14 mouse cellular contexts compared by ENCODE assay signal in the genomic region with DNA sequence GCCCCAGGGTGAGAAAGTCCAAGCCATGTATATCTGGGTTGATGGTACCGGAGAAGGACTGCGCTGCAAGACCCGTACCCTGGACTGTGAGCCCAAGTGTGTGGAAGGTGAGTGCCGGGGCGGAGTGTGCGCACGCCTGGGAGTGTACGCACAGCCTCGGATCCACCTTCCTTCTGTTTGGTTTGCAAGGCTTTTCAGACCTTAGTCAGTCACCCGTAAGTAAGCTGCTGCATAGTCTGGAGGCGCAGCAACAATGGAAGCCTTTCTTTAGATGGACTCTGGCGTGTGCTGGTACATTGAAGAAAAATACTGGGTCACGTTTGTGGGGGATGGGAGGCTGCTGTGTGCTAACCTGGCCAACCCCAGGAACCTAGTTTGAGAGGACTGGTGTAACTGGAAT. TPM values are rescaled to one million over a fixed set of nuclear protein-coding genes. Genes with fewer than 3 reads are reported as not detected.
DNase-seq lines count a peak whose midpoint lies in the region; ATAC-seq and TF ChIP-seq lines count a peak whose summit lies in the region.
"Had no signal": no experiment of that assay in that cellular context is flagged by ENCODE, and none has a peak within 500 bp of the region (broad histone marks: within the 10 kb centered on the region; RNA-seq: fewer than 3 reads in every experiment).

No protein-coding gene starts in this region.

- peak overlapping the region; percentile 59 for H3K4me2 ChIP-seq in forebrain, embryonic 15.5 days (replicated peaks)
- H3K4me2 ChIP-seq in midbrain, embryonic 12.5 days (replicated peaks) = peak overlapping the region; percentile 28
- peak overlapping the region; percentile 72 for H3K4me2 ChIP-seq in stomach, postnatal 0 days (replicated peaks; ENCODE audit: low read depth)

- intact Hi-C loops in heart, postnatal 36 days (cut with DNase I) = no loop called here

- peak overlapping the region; percentile 23 for H3K4me3 ChIP-seq in testis, adult 2 months (ENCODE audit: control insufficient read depth, low read depth, low read length)
- H3K4me3 ChIP-seq in forebrain, embryonic 15.5 days = peak overlapping the region; percentile 15; the same call in 1 of the 2 replicates
- 0 out of 2 replicates have a peak overlapping the region, but pooled peaks have one; percentile 4 for H3K4me3 ChIP-seq in midbrain, embryonic 12.5 days
- H3K4me3 ChIP-seq in stomach, postnatal 0 days (ENCODE audit: low read depth, low read length) = peak overlapping the region; percentile 25

- WGBS in forebrain, embryonic 15.5 days = 22% methylated on average over 13 of the region's 13 CpGs
- WGBS in midbrain, embryonic 12.5 days = 50% methylated on average over 13 of the region's 13 CpGs
- WGBS in stomach, postnatal 0 days = 59% methylated on average over 13 of the region's 13 CpGs

- peaks cover 7% of the 10 kb centered on the region for H3K4me1 ChIP-seq in testis, adult 2 months (ENCODE audit: control insufficient read depth, insufficient read depth, low read length)
- peaks cover 36% of the 10 kb centered on the region for H3K4me1 ChIP-seq in forebrain, embryonic 15.5 days
- H3K4me1 ChIP-seq in midbrain, embryonic 12.5 days = peaks cover 32% of the 10 kb centered on the region
- H3K4me1 ChIP-seq in stomach, postnatal 0 days (replicated peaks; ENCODE audit: control insufficient read depth, insufficient read depth) = peaks cover 3% of the 10 kb centered on the region

- H3K27ac ChIP-seq in testis, adult 2 months (ENCODE audit: control insufficient read depth, insufficient read depth, low read depth, low read length) = no peak overlapping the region
- H3K27ac ChIP-seq in forebrain, embryonic 15.5 days (replicated peaks) = no peak overlapping the region
- no peak overlapping the region for H3K27ac ChIP-seq in midbrain, embryonic 12.5 days (replicated peaks)
- no peak overlapping the region for H3K27ac ChIP-seq in stomach, postnatal 0 days (replicated peaks)

- DNase-seq in testis, postnatal 14 days (ENCODE audit: low spot score) = no peak
- peak; percentile 67 for DNase-seq in stomach, postnatal 0 days (ENCODE audit: low spot score)
- DNase-seq in heart, postnatal 36 days = no peak
- DNase-seq in urinary bladder, postnatal 14 days (ENCODE audit: low spot score) = no peak
- DNase-seq in kidney, adult 9 months = no peak
- DNase-seq: adrenal gland, adult 8-10 months; gastrocnemius, postnatal 25 days had no signal

- no peak for ATAC-seq in forebrain, embryonic 15.5 days (replicated peaks)
- ATAC-seq in midbrain, embryonic 12.5 days (ENCODE audit: low FRiP score, low read depth) = no peak
- ATAC-seq in stomach, postnatal 0 days (ENCODE audit: low FRiP score, low TSS enrichment) = peak; percentile 6; the same call in 1 of the 2 replicates

- TF ChIP-seq EP300 in stomach, postnatal 0 days (optimal IDR thresholded peaks at IDR 0.05) = no peak

- no peak for TF ChIP-seq CTCF in testis, adult 2 months (IDR thresholded peaks at IDR 0.05; ENCODE audit: control insufficient read depth, insufficient read depth, insufficient replicate concordance, low read depth, low read length)
- no peak for TF ChIP-seq CTCF in stomach, postnatal 0 days (IDR thresholded peaks at IDR 0.05; ENCODE audit: low read depth)

- H3K27me3 ChIP-seq in testis, adult 2 months (ENCODE audit: control insufficient read depth, insufficient read depth, low read length) = no peaks in the 10 kb centered on the region
- no peaks in the 10 kb centered on the region for H3K27me3 ChIP-seq in forebrain, embryonic 15.5 days
- H3K27me3 ChIP-seq in midbrain, embryonic 12.5 days = no peaks in the 10 kb centered on the region; the same call in 1 of the 2 replicates
- no peaks in the 10 kb centered on the region for H3K27me3 ChIP-seq in stomach, postnatal 0 days (ENCODE audit: control insufficient read depth, insufficient read depth, low read length)

- H3K9ac ChIP-seq in forebrain, embryonic 15.5 days (replicated peaks) = peak overlapping the region; percentile 3; the same call in 1 of the 2 replicates
- H3K9ac ChIP-seq in midbrain, embryonic 12.5 days (replicated peaks) = no peak overlapping the region
- H3K9ac ChIP-seq in stomach, postnatal 0 days (ENCODE audit: low read length) = no peak overlapping the region

- no peak for TF ChIP-seq POLR2A in testis, adult 2 months (IDR thresholded peaks at IDR 0.05; ENCODE audit: control insufficient read depth, low read depth, low read length)

- no peaks in the 10 kb centered on the region for H3K9me3 ChIP-seq in forebrain, embryonic 15.5 days
- H3K9me3 ChIP-seq in midbrain, embryonic 12.5 days = no peaks in the 10 kb centered on the region
- H3K9me3 ChIP-seq in stomach, postnatal 0 days (ENCODE audit: control insufficient read depth, low read length) = no peaks in the 10 kb centered on the region

- H3K36me3 ChIP-seq in testis, adult 2 months (ENCODE audit: control insufficient read depth, insufficient read depth, low read length) = no peaks in the 10 kb centered on the region
- peaks cover 49% of the 10 kb centered on the region for H3K36me3 ChIP-seq in forebrain, embryonic 15.5 days
- peaks cover 54% of the 10 kb centered on the region for H3K36me3 ChIP-seq in midbrain, embryonic 12.5 days
- H3K36me3 ChIP-seq in stomach, postnatal 0 days (ENCODE audit: control insufficient read depth, insufficient read depth, low read length) = peaks cover 40% of the 10 kb centered on the region

RNA-seq across cellular contexts. Expression of a gene that starts 3.0 kb away (rescaled TPM):
- 4.8 and 5.6 TPM in 2 replicates for polyA plus RNA-seq in testis, adult 2 months (2012; rRNA removed)
- polyA plus RNA-seq in forebrain, embryonic 15.5 days (2015; fragmentation: Nextera tagmentation; extraction: Ambion mirVana) = 2.2 and 2.5 TPM in 2 replicates
- 0.65 and 0.86 TPM in 2 replicates for polyA plus RNA-seq in midbrain, embryonic 12.5 days (2016; fragmentation: Nextera tagmentation; extraction: Ambion mirVana)
- 0.80 and 0.85 TPM in 2 replicates for polyA plus RNA-seq in stomach, postnatal 0 days (2015; fragmentation: Nextera tagmentation; extraction: Ambion mirVana)
- 1 to 10 TPM in 1 of 2 experiments, under 1 TPM in 1; 0.78 to 1.1 TPM for total RNA-seq in heart, postnatal 36 days (2021)

RNA-seq across cellular contexts. Expression of a gene that starts 3.3 kb away (rescaled TPM):
- 605 and 633 TPM in 2 replicates for polyA plus RNA-seq in testis, adult 2 months (2012; rRNA removed)
- 121 and 133 TPM in 2 replicates for polyA plus RNA-seq in forebrain, embryonic 15.5 days (2015; fragmentation: Nextera tagmentation; extraction: Ambion mirVana)
- 110 and 119 TPM in 2 replicates for polyA plus RNA-seq in midbrain, embryonic 12.5 days (2016; fragmentation: Nextera tagmentation; extraction: Ambion mirVana)
- 330 and 353 TPM in 2 replicates for polyA plus RNA-seq in stomach, postnatal 0 days (2015; fragmentation: Nextera tagmentation; extraction: Ambion mirVana)
- total RNA-seq in heart, postnatal 36 days (2021) = 100 to 1,000 TPM; 611 to 674 TPM

RNA-seq across cellular contexts. Expression of a gene that starts 11.5 kb away (rescaled TPM):
- polyA plus RNA-seq in testis, adult 2 months (2012; rRNA removed) = not detected in 2 replicates
- polyA plus RNA-seq in forebrain, embryonic 15.5 days (2015; fragmentation: Nextera tagmentation; extraction: Ambion mirVana) = 0.15 TPM in 1 of 2 replicates, not detected in the other
- polyA plus RNA-seq in midbrain, embryonic 12.5 days (2016; fragmentation: Nextera tagmentation; extraction: Ambion mirVana) = not detected in 2 replicates
- polyA plus RNA-seq in stomach, postnatal 0 days (2015; fragmentation: Nextera tagmentation; extraction: Ambion mirVana) = not detected in 2 replicates
- total RNA-seq in heart, postnatal 36 days (2021) = not detected
- total RNA-seq: adrenal gland, adult 8-10 months; ES-E14; gastrocnemius, postnatal 25 days; left cerebral cortex, postnatal 10 days; megakaryocyte progenitor cell, adult 5-6 weeks had no signal
- polyA plus RNA-seq: intestine, embryonic 14.5 days had no signal

RNA-seq across cellular contexts. Expression of a gene that starts 28.9 kb away (rescaled TPM):
- 0.05 TPM in 1 of 2 replicates, not detected in the other for polyA plus RNA-seq in testis, adult 2 months (2012; rRNA removed)
- 1.7 and 2.3 TPM in 2 replicates for polyA plus RNA-seq in forebrain, embryonic 15.5 days (2015; fragmentation: Nextera tagmentation; extraction: Ambion mirVana)
- 1.8 and 2.7 TPM in 2 replicates for polyA plus RNA-seq in midbrain, embryonic 12.5 days (2016; fragmentation: Nextera tagmentation; extraction: Ambion mirVana)
- 0.07 and 0.11 TPM in 2 replicates for polyA plus RNA-seq in stomach, postnatal 0 days (2015; fragmentation: Nextera tagmentation; extraction: Ambion mirVana)
- total RNA-seq in heart, postnatal 36 days (2021) = not detected
- total RNA-seq: gastrocnemius, postnatal 25 days; left cerebral cortex, postnatal 10 days; megakaryocyte progenitor cell, adult 5-6 weeks had no signal

RNA-seq across cellular contexts. Expression of a gene that starts 59.1 kb away (rescaled TPM):
- 21.2 and 22.6 TPM in 2 replicates for polyA plus RNA-seq in testis, adult 2 months (2012; rRNA removed)
- polyA plus RNA-seq in forebrain, embryonic 15.5 days (2015; fragmentation: Nextera tagmentation; extraction: Ambion mirVana) = 0.18 and 0.36 TPM in 2 replicates
- not detected in 2 replicates for polyA plus RNA-seq in midbrain, embryonic 12.5 days (2016; fragmentation: Nextera tagmentation; extraction: Ambion mirVana)
- polyA plus RNA-seq in stomach, postnatal 0 days (2015; fragmentation: Nextera tagmentation; extraction: Ambion mirVana) = 0.05 and 0.12 TPM in 2 replicates
- not detected for total RNA-seq in heart, postnatal 36 days (2021)
- total RNA-seq: ES-E14; gastrocnemius, postnatal 25 days had no signal
